Mouse (Mus musculus) erythroblast, embryonic 14.5 days (primary cell): ENCODE data around the gene Ano1. TPM values are rescaled to one million over a fixed set of nuclear protein-coding genes. Genes with fewer than 3 reads are reported as not detected.

Source experiments
- H3K27me3 ChIP-seq: 2 replicates; pipeline ENCODE4 v1.6.1; 2012; ENCODE audit warnings: inconsistent platforms; ENCODE audit not compliant: control insufficient read depth
- H3K36me3 ChIP-seq: 2 replicates; pipeline ENCODE4 v1.6.1; 2012; ENCODE audit warnings: mild to moderate bottlenecking, inconsistent platforms; ENCODE audit not compliant: control insufficient read depth
- H3K4me1 ChIP-seq: 2 replicates; pipeline ENCODE4 v1.6.1; 2012; ENCODE audit warnings: inconsistent platforms; ENCODE audit not compliant: control insufficient read depth
- H3K4me3 ChIP-seq: replicated peaks from 2 replicates; pipeline ENCODE3; 2012; ENCODE audit warnings: moderate library complexity, mild to moderate bottlenecking, inconsistent platforms
- H3K9me3 ChIP-seq: 2 replicates; pipeline ENCODE4 v1.6.1; 2012; ENCODE audit warnings: low read length, inconsistent platforms, mixed read lengths; ENCODE audit not compliant: control insufficient read depth
- GATA1 ChIP-seq: IDR thresholded peaks from 2 replicates; pipeline ENCODE4 v1.6.1; 2012; ENCODE audit warnings: low read length, inconsistent platforms, mixed read lengths
- TAL1 ChIP-seq: IDR thresholded peaks from 3 replicates; pipeline ENCODE4 v1.6.1; 2012; ENCODE audit warnings: low read length, inconsistent platforms, mixed read lengths
- polyA plus RNA-seq: library from polyadenylated mRNA; stranded (reverse); fragments of >175 nt; gene quantifications from 2 replicates; pipeline ENCODE4 v1.2.3, GENCODE M21; 2012

Gene Ano1
- polyA plus RNA-seq, 1 experiment = 0.08 TPM

DNA sequence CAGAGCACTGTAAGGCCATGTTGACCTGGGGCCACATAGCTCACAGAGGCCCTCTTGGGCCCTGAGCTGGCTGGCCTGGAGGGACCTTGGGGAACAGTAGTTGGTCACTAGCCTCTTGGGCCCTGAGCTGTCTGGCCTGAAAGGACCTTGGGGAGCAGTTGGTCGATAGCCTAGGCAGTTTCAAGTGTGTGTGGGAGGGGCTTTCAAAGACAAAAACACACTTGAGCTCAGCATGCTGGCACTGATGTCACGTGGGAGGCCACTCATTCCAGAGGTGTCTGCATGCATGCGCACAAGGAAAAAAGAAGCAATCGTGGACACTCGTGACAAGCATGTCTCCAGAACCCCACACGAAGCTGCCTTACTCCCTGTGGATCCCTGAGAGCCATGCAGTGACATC is 136.4 kb downstream of the Ano1 start:
- H3K4me3 ChIP-seq = no peak overlapping the region
- no peaks in the 10 kb centered on the region for H3K4me1 ChIP-seq
- H3K9me3 ChIP-seq = no peaks in the 10 kb centered on the region
- H3K36me3 ChIP-seq = no peaks in the 10 kb centered on the region
- TF ChIP-seq GATA1 (no peak), TAL1 (no peak)
- no peaks in the 10 kb centered on the region for H3K27me3 ChIP-seq

DNA sequence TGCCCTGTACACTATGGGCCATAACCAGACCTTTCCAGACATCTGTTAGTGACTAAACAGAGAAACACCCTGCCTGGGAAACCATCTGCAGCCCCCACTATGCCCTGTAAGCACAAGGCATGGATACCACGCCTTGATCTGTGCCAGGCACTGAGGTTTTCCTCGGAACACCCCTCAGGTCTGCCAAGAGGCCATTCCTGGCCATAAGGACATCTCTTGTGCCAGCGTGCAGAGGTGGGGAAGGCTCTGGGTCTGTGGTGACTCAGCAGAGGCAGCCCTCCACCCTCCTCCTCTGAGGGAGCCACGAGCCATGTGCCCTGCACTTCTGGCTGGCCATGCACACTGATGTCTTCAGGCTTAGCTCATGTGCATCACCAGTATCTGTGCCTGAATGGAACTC is 138.9 kb downstream of the Ano1 start:
- Histone ChIP-seq H3K9me3 (no peaks in the 10 kb centered on the region), H3K4me3 (no peak overlapping the region), H3K27me3 (no peaks in the 10 kb centered on the region), H3K36me3 (no peaks in the 10 kb centered on the region), H3K4me1 (no peaks in the 10 kb centered on the region)
- TF ChIP-seq TAL1 (no peak), GATA1 (no peak)

DNA sequence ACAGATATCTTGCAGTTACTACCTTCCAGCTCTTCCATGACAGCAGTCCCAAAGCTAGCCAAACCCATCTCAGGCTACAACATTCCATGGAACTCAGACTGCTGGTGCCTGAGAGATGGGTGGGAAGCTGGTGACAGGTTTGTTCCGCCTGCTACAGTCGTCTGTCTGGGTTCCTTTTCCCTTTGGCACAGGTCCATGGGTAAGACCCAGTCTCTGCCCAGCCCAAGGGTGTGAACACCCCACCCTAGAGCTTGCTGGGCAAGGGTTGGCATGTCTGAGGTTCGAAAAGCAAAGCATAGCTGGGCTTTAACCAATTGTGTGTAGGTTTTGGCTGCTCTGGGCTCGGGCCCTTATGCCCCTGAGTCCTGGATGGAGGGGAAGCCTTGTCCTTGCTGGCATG is 139.4 kb downstream of the Ano1 start:
- no peaks in the 10 kb centered on the region for H3K9me3 ChIP-seq
- H3K27me3 ChIP-seq = no peaks in the 10 kb centered on the region
- no peak overlapping the region for H3K4me3 ChIP-seq
- no peaks in the 10 kb centered on the region for H3K4me1 ChIP-seq
- H3K36me3 ChIP-seq = no peaks in the 10 kb centered on the region
- TF ChIP-seq GATA1 (no peak), TAL1 (no peak)

DNA sequence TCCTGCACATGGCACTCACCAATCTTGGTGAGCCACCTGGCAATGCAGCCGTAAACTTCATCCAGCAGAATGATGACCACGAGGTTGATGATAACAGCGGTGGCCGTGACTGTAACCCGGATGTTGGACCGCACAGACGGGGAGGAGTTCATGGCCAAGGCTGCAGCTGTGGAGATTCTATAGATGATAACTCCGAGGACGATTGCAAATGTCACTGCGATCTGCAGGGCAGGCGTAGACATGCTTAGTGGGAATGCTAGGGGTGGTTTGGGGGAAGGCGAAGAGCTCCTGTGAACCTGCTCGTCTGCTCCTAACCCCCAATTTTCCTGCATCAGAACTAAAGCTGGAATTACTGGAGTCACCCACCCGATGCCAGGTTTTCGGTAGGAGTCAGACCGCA is 140.2 kb downstream of the Ano1 start:
- Histone ChIP-seq H3K36me3 (no peaks in the 10 kb centered on the region), H3K4me3 (no peak overlapping the region), H3K27me3 (no peaks in the 10 kb centered on the region), H3K4me1 (no peaks in the 10 kb centered on the region), H3K9me3 (no peaks in the 10 kb centered on the region)
- TF ChIP-seq TAL1 (no peak), GATA1 (no peak)

DNA sequence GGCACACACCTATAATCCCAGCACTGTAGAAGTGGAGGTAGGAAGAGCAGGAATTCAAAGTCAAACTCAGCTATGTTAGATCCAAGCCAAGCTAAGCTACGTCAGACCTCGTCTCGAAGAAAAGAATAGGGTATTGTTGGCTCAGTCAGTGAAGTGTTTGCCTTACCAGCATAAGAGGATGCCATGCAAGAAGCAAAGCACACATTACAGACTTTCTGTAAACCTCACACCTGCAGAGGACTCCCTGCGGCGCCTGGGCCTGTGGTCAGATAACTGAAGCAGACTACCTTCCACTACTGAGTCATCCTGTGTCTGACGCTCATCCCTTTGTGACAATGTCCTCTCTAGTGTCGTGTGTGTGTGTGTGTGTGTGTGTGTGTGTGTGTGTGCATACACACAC is 142.2 kb downstream of the Ano1 start:
- no peaks in the 10 kb centered on the region for H3K36me3 ChIP-seq
- H3K9me3 ChIP-seq = no peaks in the 10 kb centered on the region
- H3K27me3 ChIP-seq = no peaks in the 10 kb centered on the region
- H3K4me3 ChIP-seq = no peak overlapping the region
- TF ChIP-seq TAL1 = no peak
- no peak for TF ChIP-seq GATA1
- no peaks in the 10 kb centered on the region for H3K4me1 ChIP-seq

DNA sequence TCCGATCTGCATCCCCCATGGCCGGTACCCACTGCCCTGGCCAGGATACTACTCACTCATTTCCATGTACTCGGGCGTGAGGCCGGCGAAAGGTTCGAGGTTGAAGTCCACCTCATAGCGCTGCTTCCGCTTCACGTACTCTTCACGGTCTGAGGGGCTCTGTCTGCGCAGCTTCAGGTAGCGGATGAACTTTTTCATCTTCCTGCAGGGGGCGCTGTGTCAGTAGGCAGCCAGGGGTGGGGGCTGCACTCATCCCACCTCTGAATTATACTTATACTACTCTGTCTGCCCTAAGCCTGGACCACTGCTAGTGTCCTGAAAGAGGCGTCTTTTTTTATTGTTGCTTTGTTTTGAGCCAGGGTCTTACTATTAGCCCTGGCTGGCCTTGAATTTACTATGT is 143.9 kb downstream of the Ano1 start:
- no peak for TF ChIP-seq TAL1
- no peak for TF ChIP-seq GATA1

DNA sequence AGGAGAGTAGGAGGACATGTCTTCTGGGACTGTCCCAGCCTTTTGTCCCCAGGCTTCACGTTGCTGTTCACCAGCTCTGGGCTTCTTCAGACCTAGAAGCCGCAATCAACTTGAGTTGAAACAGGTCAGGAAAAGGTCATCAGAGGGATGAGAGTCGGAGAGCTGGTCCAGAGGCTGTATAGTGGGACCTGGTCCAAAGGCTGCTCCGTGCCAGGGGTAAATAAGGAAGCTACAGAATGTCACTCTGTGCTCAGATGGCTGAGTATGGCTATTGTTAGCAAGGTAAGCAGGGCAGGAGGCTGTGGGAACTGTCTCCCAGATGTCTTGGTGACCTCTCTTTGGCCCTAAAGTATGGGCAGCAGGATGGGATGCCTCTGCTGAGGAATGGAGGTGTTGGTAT is 147.0 kb downstream of the Ano1 start:
- no peaks in the 10 kb centered on the region for H3K9me3 ChIP-seq
- H3K36me3 ChIP-seq = peaks cover 2% of the 10 kb centered on the region; the same call in 1 of the 2 replicates
- no peak overlapping the region for H3K4me3 ChIP-seq
- TF ChIP-seq TAL1 (no peak), GATA1 (no peak)
- no peaks in the 10 kb centered on the region for H3K4me1 ChIP-seq
- H3K27me3 ChIP-seq = no peaks in the 10 kb centered on the region

More for the DNA sequence above, 143.9 kb downstream of the Ano1 start:
- Histone ChIP-seq H3K4me1 (no peaks in the 10 kb centered on the region), H3K36me3 (peaks cover 2% of the 10 kb centered on the region; the same call in 1 of the 2 replicates), H3K9me3 (no peaks in the 10 kb centered on the region), H3K27me3 (no peaks in the 10 kb centered on the region), H3K4me3 (no peak overlapping the region)

DNA sequence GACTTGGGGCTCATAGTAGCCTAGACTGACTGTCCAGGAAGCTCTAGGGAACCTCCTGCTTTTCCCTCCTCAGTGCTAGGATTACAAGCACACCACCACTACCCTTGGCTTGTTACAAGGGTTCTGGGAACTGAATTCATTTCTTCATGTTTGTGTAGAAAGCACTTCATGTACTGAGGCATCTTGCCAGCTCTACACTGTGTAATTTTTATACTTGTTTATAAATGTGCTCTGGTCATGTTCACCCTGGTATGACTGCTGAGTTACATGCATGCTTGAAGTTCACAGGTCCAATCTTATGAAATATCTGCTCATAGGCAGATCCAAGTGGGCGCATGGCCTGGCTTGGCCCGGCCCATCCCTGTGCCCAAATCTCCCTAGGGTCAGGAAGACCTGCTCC is 147.5 kb downstream of the Ano1 start:
- TF ChIP-seq TAL1 = no peak
- Histone ChIP-seq H3K36me3 (peaks cover 2% of the 10 kb centered on the region; the same call in 1 of the 2 replicates), H3K4me1 (no peaks in the 10 kb centered on the region), H3K4me3 (no peak overlapping the region), H3K27me3 (no peaks in the 10 kb centered on the region), H3K9me3 (no peaks in the 10 kb centered on the region)

DNA sequence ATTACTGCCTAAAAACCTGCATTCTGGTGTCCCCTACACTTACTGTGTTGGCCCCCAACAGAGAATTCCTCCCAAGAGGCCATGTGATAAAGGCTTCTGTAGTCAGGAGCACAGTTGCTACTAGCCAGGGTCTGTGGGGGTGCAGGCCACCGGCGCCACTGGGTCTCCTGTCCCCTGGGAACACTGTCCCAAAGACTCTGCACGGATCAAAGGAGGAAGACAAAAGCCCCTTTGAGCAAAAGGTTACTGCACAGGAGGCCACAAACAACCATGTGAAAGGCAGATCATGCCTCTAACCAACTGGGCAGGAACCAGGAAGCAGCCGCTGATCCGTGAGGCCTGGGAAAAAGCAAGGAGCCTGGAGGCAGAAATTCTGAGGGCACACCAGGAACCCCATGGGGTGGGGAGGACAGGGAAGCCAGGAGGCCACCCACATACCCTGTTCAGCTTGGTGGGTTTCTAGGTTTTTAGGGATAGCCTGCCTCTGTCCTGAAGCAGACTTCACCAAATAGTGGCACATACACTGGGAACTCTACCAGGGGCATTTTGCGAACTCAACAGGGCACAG is 151.4 kb downstream of the Ano1 start:
- TF ChIP-seq GATA1 = no peak
- no peak for TF ChIP-seq TAL1
- no peaks in the 10 kb centered on the region for H3K27me3 ChIP-seq
- peaks cover 2% of the 10 kb centered on the region; the same call in 1 of the 2 replicates for H3K36me3 ChIP-seq
- no peaks in the 10 kb centered on the region for H3K4me1 ChIP-seq
- no peak overlapping the region for H3K4me3 ChIP-seq
- H3K9me3 ChIP-seq = no peaks in the 10 kb centered on the region

DNA sequence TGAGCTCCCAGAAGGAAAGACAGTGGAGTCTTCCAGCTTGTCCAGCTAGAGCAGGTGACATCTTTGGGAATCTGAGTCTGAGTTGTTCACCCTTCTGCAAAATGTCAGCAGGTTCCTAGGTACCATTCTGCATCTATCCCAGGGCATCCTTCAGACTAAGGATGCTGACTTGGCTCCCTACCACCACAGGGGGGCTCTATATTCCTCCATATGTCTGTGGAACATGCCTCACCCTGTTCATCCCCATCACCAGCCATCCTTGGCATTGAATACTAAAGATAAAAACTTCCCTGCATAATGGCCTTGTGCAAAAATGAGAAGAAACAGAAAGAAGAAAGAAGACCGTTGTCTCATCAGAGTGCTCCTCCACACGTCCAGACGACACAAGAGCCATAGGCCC is 162.3 kb downstream of the Ano1 start:
- Histone ChIP-seq H3K9me3 (no peaks in the 10 kb centered on the region), H3K4me3 (no peak overlapping the region), H3K27me3 (0 out of 2 replicates have a peak, but pooled peaks cover 3% of the 10 kb centered on the region), H3K36me3 (peaks cover 6% of the 10 kb centered on the region), H3K4me1 (no peaks in the 10 kb centered on the region)
- no peak for TF ChIP-seq TAL1
- no peak for TF ChIP-seq GATA1
